Mouse (Mus musculus): ENCODE measurements around the gene Egln2. TPM values are rescaled to one million over a fixed set of nuclear protein-coding genes. Genes with fewer than 3 reads are reported as not detected.

The Egln2 gene
- total RNA-seq, 1 experiment from 2014 or later, result 83.9 TPM

- DNase-seq, result peak; percentile 74
Observed at GRCm38 (mm10) chr7:27132588-27132987, 34.0 kb downstream of the Egln2 start.

- DNase-seq, result no peak
Observed at GRCm38 (mm10) chr7:27131387-27131786, 35.2 kb downstream of the Egln2 start.

GRCm38 (mm10) chr7:27130521-27131370 is 35.9 kb downstream of the Egln2 start:
- DNase-seq, result peak; percentile 29

- no peak for DNase-seq
Observed at GRCm38 (mm10) chr7:27129811-27130210, 36.8 kb downstream of the Egln2 start.

GRCm38 (mm10) chr7:27128946-27129345 is 37.7 kb downstream of the Egln2 start:
- no peak for DNase-seq

- DNase-seq, result peak; percentile 71
Observed at GRCm38 (mm10) chr7:27128162-27128561, 38.4 kb downstream of the Egln2 start.

GRCm38 (mm10) chr7:27124969-27125368 is 41.6 kb downstream of the Egln2 start:
- DNase-seq, result no peak

- DNase-seq, result no peak
Observed at GRCm38 (mm10) chr7:27124305-27124832, 42.2 kb downstream of the Egln2 start.

GRCm38 (mm10) chr7:27119676-27120075 is 46.9 kb downstream of the Egln2 start, which contains the start of gene Cyp2f2:
Cyp2f2 (plus strand) TSS chr7:27119909.
- peak; percentile 84 for DNase-seq

- peak; percentile 72 for DNase-seq
Observed at GRCm38 (mm10) chr7:27118033-27118511, 48.5 kb downstream of the Egln2 start.

GRCm38 (mm10) chr7:27111987-27112386 is 54.6 kb downstream of the Egln2 start:
- DNase-seq, result no peak

- no peak for DNase-seq
Observed at GRCm38 (mm10) chr7:27111038-27111437, 55.6 kb downstream of the Egln2 start.

GRCm38 (mm10) chr7:27110327-27110726 is 56.3 kb downstream of the Egln2 start:
- no peak for DNase-seq

Small RNA genes lying within 50 kb of the gene (microRNA-seq; reads per million reads assigned to microRNA genes)
- gene Mir1191, result 0 to 0.38 reads per million in 2 experiments
- 0 reads per million in 2 experiments for gene Mir3101

Other genes starting within 250 kb of the Egln2 start
- 0.75 and 21.6 TPM in 2 replicates for gene Cyp2a22, start 227.4 kb downstream of the Egln2 start, total RNA-seq (2021)
- 5.2 and 72.8 TPM in 2 replicates for gene Cyp2a12, start 137.7 kb downstream of the Egln2 start, total RNA-seq (2021)
- gene Cyp2f2, start 46.9 kb downstream of the Egln2 start, total RNA-seq (2021), result 733 and 877 TPM in 2 replicates
- gene Cyp2t4, start 13.1 kb downstream of the Egln2 start, total RNA-seq (2021), result not detected in 2 replicates
- 39.5 and 55.2 TPM in 2 replicates for gene Rab4b, start 12.1 kb upstream of the Egln2 start, total RNA-seq (2021)
- not detected in 2 replicates for gene Gm21983, start 14.3 kb upstream of the Egln2 start, total RNA-seq (2021)
- 0.89 TPM in 1 of 2 replicates, not detected in the other for gene Mia, start 14.4 kb upstream of the Egln2 start, total RNA-seq (2021)
- 22.9 and 23.0 TPM in 2 replicates for gene BC024978, start 29.0 kb upstream of the Egln2 start, total RNA-seq (2021)
- gene Snrpa, start 29.5 kb upstream of the Egln2 start, total RNA-seq (2021), result 88.3 and 90.9 TPM in 2 replicates
- gene Itpkc, start 61.9 kb upstream of the Egln2 start, total RNA-seq (2021), result 8.6 and 9.6 TPM in 2 replicates
- gene Coq8b, start 66.2 kb upstream of the Egln2 start, total RNA-seq (2021), result 44.2 and 44.8 TPM in 2 replicates
- gene Numbl, start 91.6 kb upstream of the Egln2 start, total RNA-seq (2021), result 8.7 and 11.9 TPM in 2 replicates
- 122 and 126 TPM in 2 replicates for gene Ltbp4, start 170.9 kb upstream of the Egln2 start, total RNA-seq (2021)
- gene Shkbp1, start 189.2 kb upstream of the Egln2 start, total RNA-seq (2021), result 16.1 and 26.1 TPM in 2 replicates
- 1.8 TPM in 2 replicates for gene Gm20479, start 190.6 kb upstream of the Egln2 start, total RNA-seq (2021)

All from adrenal gland, postnatal 14 days (tissue).